Mouse (Mus musculus): ENCODE data around the gene AC124502.3.

DNA sequence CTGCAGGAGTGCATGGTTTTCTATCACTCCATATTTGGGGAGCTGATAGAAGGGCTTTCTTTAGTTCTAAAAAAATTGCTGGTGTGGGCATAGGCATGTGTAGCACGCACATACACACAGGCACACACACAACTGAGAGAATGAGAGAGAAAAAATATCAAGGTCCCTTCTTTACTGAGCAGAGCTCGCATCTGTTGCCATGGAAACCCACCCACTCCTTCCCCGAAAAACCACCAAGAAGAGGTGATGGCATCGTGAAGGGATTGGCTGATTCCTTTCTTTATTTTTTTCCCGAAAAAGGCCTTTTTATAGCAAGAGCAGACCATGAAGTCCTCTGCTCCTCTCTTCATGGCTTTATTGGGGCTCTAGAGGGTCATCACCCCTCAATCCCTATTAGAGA is 44.6 kb upstream of the AC124502.3 start:
- TF ChIP-seq GATA1 (IDR thresholded peaks at IDR 0.05; ENCODE audit: borderline replicate concordance, low read length) (no peak), FLI1 (IDR thresholded peaks at IDR 0.05; ENCODE audit: low read length) (no peak)
